In the genomic region with DNA sequence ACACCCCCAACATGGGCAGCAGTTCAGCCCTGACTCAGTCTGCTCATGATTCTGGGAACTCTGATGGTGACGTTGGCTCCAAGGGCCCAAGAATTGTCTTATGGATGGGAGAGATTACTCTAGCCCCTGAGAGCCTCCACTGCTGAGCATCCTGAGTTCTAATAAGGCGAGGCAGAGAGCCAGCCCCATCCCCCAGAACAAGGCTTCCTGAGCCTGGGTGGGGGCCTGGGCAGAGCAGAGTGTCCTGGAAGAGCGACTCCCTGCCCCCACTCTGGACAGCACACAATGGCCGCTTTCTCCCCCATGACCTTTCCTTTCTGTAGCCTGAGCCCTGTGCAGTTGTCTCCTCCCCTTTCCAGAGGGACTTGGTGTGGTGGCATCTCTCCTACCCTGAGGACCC, we compare ENCODE assay signal across 7 mouse cellular contexts. TPM values are rescaled to one million over a fixed set of nuclear protein-coding genes. Genes with fewer than 3 reads are reported as not detected.
DNase-seq lines count a peak whose midpoint lies in the region; ATAC-seq and TF ChIP-seq lines count a peak whose summit lies in the region.

No protein-coding gene starts in this region.

- no peak for TF ChIP-seq POLR2A in small intestine, adult 2 months (IDR thresholded peaks at IDR 0.05; ENCODE audit: low read depth, low read length)

- intact Hi-C loops in heart, postnatal 10 days (cut with DNase I): loop anchor here (10.0 kb wide), 1 partner anchor 297 kb away; no protein-coding TSS in a partner anchor

- 68% methylated on average over 4 of the region's 4 CpGs for WGBS in liver, embryonic 12.5 days (ENCODE audit: insufficient replicate concordance)
- 87% methylated on average over 4 of the region's 4 CpGs for WGBS in small intestine, adult 2 months

- no peaks in the 10 kb centered on the region for H3K9me3 ChIP-seq in E14TG2a.4 (ENCODE audit: low read length)
- no peaks in the 10 kb centered on the region for H3K9me3 ChIP-seq in liver, embryonic 12.5 days (replicated peaks)

- peak overlapping the region; percentile 10; the same call in 1 of the 2 replicates for H3K4me2 ChIP-seq in liver, embryonic 12.5 days

- H3K9ac ChIP-seq in liver, embryonic 12.5 days: no peak overlapping the region

- H3K27me3 ChIP-seq in E14TG2a.4 (ENCODE audit: insufficient read depth, low read length): no peaks in the 10 kb centered on the region
- no peaks in the 10 kb centered on the region for H3K27me3 ChIP-seq in liver, embryonic 12.5 days (replicated peaks)
- no peaks in the 10 kb centered on the region for H3K27me3 ChIP-seq in small intestine, adult 2 months (ENCODE audit: control insufficient read depth, insufficient read depth, low read length)

- H3K27ac ChIP-seq in liver, embryonic 12.5 days: 0 out of 2 replicates have a peak overlapping the region, but pooled peaks have one; percentile 36
- peak overlapping the region; percentile 70 for H3K27ac ChIP-seq in small intestine, adult 2 months (ENCODE audit: insufficient read depth, low read depth, low read length)

- H3K4me3 ChIP-seq in E14TG2a.4 (replicated peaks; ENCODE audit: low read length): peak overlapping the region; percentile 69
- H3K4me3 ChIP-seq in liver, embryonic 12.5 days: no peak overlapping the region
- no peak overlapping the region for H3K4me3 ChIP-seq in small intestine, adult 2 months (ENCODE audit: low read depth, low read length)

- ATAC-seq in liver, embryonic 12.5 days: no peak

- peaks cover 90% of the 10 kb centered on the region for H3K4me1 ChIP-seq in E14TG2a.4 (replicated peaks; ENCODE audit: low read depth, low read length)
- H3K4me1 ChIP-seq in liver, embryonic 12.5 days: peaks cover 55% of the 10 kb centered on the region
- peaks cover 38% of the 10 kb centered on the region for H3K4me1 ChIP-seq in small intestine, adult 2 months (ENCODE audit: control insufficient read depth, insufficient read depth, insufficient read length, low read length)

- DNase-seq in ES-CJ7 (ENCODE audit: low read depth, low spot score): peak; percentile 75
- DNase-seq in heart, postnatal 10 days: peak; percentile 56 to 66
- no peak for DNase-seq in ovary, postnatal 36 days (ENCODE audit: low spot score)
- no peak for DNase-seq in cerebellum, postnatal 14 days

- no peak for TF ChIP-seq CTCF in E14TG2a.4 (conservative IDR thresholded peaks at IDR 0.05; ENCODE audit: low read length)
- TF ChIP-seq CTCF in small intestine, adult 2 months (IDR thresholded peaks at IDR 0.05; ENCODE audit: extremely low read depth, insufficient read length, insufficient replicate concordance, low read depth, low read length): no peak

- peaks cover 48% of the 10 kb centered on the region for H3K36me3 ChIP-seq in E14TG2a.4 (ENCODE audit: insufficient read depth, low read length)
- peaks cover 38% of the 10 kb centered on the region for H3K36me3 ChIP-seq in liver, embryonic 12.5 days
- H3K36me3 ChIP-seq in small intestine, adult 2 months (ENCODE audit: control insufficient read depth, insufficient read depth, low read length): peaks cover 22% of the 10 kb centered on the region

RNA-seq across cellular contexts. Expression of gene Git1, which starts 4.5 kb away (rescaled TPM):
- 10 to 100 TPM; 64.5 to 65.1 TPM for total RNA-seq in heart, postnatal 10 days (2021)
- 3.1 and 3.2 TPM in 2 replicates for polyA plus RNA-seq in liver, embryonic 12.5 days (2016; fragmentation: Nextera tagmentation; extraction: Ambion mirVana)
- polyA plus RNA-seq in small intestine, adult 2 months (2012; rRNA removed): 50.0 and 119 TPM in 2 replicates

RNA-seq across cellular contexts. Expression of gene Ankrd13b, which starts 8.4 kb away (rescaled TPM):
- 10 to 100 TPM; 12.8 to 15.0 TPM for total RNA-seq in heart, postnatal 10 days (2021)
- 2.1 and 2.5 TPM in 2 replicates for polyA plus RNA-seq in liver, embryonic 12.5 days (2016; fragmentation: Nextera tagmentation; extraction: Ambion mirVana)
- 9.2 and 12.0 TPM in 2 replicates for polyA plus RNA-seq in small intestine, adult 2 months (2012; rRNA removed)

RNA-seq across cellular contexts. Expression of gene Abhd15, which starts 17.1 kb away (rescaled TPM):
- 1 to 10 TPM; 1.7 to 4.5 TPM for total RNA-seq in heart, postnatal 10 days (2021)
- polyA plus RNA-seq in liver, embryonic 12.5 days (2016; fragmentation: Nextera tagmentation; extraction: Ambion mirVana): 3.0 and 3.6 TPM in 2 replicates
- polyA plus RNA-seq in small intestine, adult 2 months (2012; rRNA removed): 2.7 and 3.7 TPM in 2 replicates

RNA-seq across cellular contexts. Expression of gene Trp53i13, which starts 17.9 kb away (rescaled TPM):
- total RNA-seq in heart, postnatal 10 days (2021): 10 to 100 TPM; 11.8 to 12.9 TPM
- 9.3 and 11.1 TPM in 2 replicates for polyA plus RNA-seq in liver, embryonic 12.5 days (2016; fragmentation: Nextera tagmentation; extraction: Ambion mirVana)
- 15.2 and 46.8 TPM in 2 replicates for polyA plus RNA-seq in small intestine, adult 2 months (2012; rRNA removed)

RNA-seq across cellular contexts. Expression of gene Gm10392, which starts 21.1 kb away (rescaled TPM):
- total RNA-seq in heart, postnatal 10 days (2021): not detected
- polyA plus RNA-seq in liver, embryonic 12.5 days (2016; fragmentation: Nextera tagmentation; extraction: Ambion mirVana): 0.12 and 0.19 TPM in 2 replicates
- not detected in 2 replicates for polyA plus RNA-seq in small intestine, adult 2 months (2012; rRNA removed)

Comparison
In these comparisons a context has a peak if more than half of its experiments do, and no peak if none do; other contexts are left out.
1. DNase-seq: peak in ES-CJ7 (single experiment) and heart, postnatal 10 days (2 of 2); none in ovary, postnatal 36 days (single experiment) and cerebellum, postnatal 14 days (0 of 2).
2. RNA of gene Git1, which starts 4.5 kb away (polyA plus RNA-seq): 50.0 to 119 TPM in small intestine, adult 2 months; 3.1 to 3.2 TPM in liver, embryonic 12.5 days; every median in the first group is over 10 times any median in the second.